Mouse (Mus musculus) retina, adult 2 months (tissue): ENCODE measurements around the gene Polr3g.
A peak's percentile ranks its signal among the peaks of the same experiment; 100 is the strongest.
"Not testable (repeated sequence)": the region's sequence is repeated elsewhere in the genome, so short reads cannot be mapped to it uniquely, and the experiment has no call there.

Source experiments
- DNase-seq: peaks from one replicate; pipeline ENCODE4 v3.0.0-alpha.2; 2012; ENCODE audit warnings: low read depth, low spot score

Polr3g gene

GRCm38 (mm10) chr13:81710775-81711545 is at the start of gene Polr3g, which contains the start of gene Mblac2:
TSS of gene Polr3g (minus strand) at chr13:81711013.
TSS of gene Mblac2 (plus strand) at chr13:81711341.
- DNase-seq, result peak; percentile 83

DNA sequence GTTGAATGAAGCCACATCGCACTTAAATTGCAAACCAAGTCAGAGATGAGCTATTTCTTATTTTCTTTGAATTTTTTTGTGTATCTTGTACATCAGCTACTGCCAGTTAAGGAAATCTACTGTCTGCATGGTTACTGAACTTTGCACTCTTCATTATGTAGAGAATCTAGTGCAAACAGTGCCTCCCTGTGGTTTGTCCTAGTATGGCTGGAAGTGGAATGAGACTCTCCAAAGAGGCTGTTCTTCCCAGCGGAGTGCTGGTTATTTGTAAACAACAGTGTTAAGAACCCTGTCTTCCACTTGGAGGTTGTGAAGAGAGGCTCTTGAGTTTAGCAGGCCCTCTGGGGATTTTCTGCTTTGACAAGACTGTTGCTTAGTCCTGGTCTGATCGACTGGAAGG is 49.6 kb upstream of the Polr3g start:
- DNase-seq, result peak; percentile 22

GRCm38 (mm10) chr13:81757058-81757660 is 46.3 kb upstream of the Polr3g start:
- DNase-seq, result no peak

DNA sequence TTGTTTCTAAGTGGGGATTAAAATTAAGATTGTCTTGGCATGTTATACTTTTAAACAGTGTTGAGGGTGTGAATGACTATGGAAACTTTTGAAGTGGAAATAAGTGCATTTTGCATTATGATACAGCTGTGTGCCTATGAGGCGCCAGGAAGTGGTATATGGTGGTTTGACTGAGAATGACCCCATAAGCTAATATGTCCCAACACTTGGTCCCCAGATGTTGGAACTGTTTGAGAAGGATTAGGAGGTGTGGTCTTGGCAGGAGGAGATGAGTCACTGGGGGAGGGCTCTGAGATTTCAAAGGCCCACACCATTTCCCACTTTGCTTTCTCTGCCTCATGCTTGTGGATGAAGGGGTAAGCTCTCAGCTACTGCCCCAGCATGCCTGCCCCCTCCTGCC is 44.5 kb upstream of the Polr3g start:
- no peak for DNase-seq

DNA sequence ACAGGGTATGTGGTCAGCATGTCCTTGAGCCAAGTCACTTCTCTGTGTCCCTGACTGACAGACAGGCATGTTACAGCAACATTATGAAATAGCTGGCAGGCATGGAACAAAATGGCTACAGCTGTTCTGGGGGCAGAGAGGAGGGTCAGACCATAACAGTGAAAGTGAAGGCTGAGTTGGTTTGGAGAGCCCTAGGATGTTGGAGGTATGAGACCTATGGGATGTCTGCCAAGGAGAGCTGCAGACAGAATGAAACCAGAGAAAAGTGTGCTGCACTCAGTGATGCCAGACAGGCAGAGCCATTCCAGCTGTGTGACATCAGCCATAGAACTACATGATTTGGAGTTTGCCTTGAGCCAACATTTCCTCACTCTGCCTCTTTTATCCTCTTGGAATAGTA is 44.1 kb upstream of the Polr3g start:
- DNase-seq, result no peak

- no peak for DNase-seq
These were observed 33.2 kb upstream of the Polr3g start for GRCm38 (mm10) chr13:81744092-81744396.

- no peak for DNase-seq
These were observed 32.7 kb upstream of the Polr3g start for GRCm38 (mm10) chr13:81743391-81744091.

GRCm38 (mm10) chr13:81740898-81741297 is 30.1 kb upstream of the Polr3g start:
- no peak for DNase-seq

DNA sequence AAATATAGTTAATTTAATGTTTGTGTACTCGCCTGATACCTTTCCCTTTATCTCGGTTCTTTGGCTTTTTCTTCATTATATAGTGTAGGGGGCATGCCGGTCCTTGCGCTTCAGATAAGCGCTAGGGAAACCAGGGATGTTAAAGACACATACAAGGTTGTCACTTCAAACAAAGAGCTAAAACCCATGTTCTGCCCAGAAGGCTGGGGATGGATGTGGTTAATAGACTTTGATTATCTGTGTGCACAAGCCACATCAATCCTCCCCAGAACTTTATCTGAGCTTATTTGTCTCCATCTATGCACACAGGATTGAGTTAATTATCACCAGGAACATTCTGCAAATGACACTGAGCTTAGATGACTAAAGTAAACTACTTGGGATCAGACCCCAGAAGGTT is 25.8 kb upstream of the Polr3g start:
- DNase-seq, result no peak

GRCm38 (mm10) chr13:81730362-81730761 is 19.5 kb upstream of the Polr3g start:
- DNase-seq, result no peak

DNA sequence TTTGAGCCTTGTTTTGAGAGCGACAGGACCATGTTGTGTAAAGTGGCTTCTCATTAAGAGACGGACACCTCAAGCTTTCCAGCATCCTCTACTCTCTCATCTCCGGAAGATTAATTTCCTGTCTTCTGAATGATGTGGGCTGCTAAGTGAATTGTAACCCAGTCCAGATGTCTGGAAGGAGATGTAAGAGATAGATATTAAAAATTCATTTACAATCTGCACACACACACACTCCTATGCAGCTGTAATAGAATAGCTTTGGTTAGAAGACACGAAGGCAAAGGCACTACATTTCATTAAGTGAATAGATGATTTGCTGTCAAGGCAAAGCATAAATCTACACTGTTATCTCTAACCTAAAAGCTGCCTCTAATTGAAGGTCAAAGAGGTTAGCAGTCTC is 18.3 kb upstream of the Polr3g start:
- no peak for DNase-seq

- not testable (repeated sequence) for DNase-seq
These were observed 17.3 kb upstream of the Polr3g start for GRCm38 (mm10) chr13:81728141-81728540.

DNA sequence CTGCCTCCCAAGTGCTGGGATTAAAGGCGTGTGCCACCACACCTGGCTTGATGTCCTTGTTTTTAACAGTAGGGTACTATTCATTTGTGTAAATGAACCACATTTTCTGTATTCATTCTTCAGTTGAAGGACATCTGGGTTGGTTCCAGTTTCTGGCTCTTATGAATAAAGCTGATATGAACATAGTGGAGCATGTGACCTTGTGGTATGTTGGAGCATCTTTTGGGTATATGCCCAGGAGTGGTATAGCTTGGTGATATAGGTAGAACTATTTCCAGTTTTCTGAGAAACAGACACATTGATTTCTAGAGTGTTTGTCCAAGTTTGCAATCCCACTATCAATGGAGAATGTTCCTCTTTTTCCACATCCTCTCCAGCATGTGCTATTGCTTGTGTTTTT is 3.1 kb upstream of the Polr3g start:
- DNase-seq, result no peak

GRCm38 (mm10) chr13:81711546-81712371 is 946 bp upstream of the Polr3g start:
- no peak for DNase-seq

DNA sequence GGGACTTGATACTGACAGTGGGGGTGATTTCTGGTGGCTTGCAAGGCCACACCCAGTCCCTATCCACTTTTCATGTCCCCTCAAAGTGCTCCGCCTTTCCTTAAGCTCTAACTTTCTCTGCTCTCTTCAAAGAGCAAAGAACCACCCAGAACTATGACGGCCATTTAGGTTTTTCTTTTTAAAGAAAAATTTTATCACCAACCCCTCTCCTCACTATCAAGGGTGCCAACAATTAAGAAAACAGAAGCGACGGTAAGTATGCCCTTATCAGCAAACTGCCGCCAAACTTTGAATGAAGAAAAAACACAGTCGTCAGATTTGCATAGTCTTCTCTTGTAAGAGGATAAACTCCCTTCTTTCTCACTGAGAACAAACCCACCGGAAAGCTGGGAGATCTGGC is 547 bp downstream of the Polr3g start:
- no peak for DNase-seq

DNA sequence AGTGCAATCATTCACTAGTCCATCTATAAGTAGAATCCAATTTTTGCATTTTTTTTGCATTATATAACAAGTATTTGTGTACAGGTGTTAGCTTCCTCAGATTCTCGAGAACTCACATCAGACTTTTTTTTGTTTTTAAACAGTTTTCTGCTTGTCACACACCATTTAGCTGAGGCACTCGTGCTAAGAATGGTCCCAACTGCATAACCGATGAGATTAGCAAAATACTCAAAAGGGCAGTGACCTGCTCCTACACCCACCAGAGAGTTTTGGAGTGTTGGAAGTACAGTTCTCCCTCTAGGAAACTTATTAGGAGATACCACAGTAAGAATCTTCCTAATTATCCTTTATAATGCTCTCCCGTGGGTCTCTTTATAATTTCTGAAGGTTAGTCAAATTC is 1.0 kb downstream of the Polr3g start:
- DNase-seq, result no peak

- no peak for DNase-seq
These were observed 4.5 kb downstream of the Polr3g start for GRCm38 (mm10) chr13:81706311-81706710.

GRCm38 (mm10) chr13:81703621-81704020 is 7.2 kb downstream of the Polr3g start:
- no peak for DNase-seq

DNA sequence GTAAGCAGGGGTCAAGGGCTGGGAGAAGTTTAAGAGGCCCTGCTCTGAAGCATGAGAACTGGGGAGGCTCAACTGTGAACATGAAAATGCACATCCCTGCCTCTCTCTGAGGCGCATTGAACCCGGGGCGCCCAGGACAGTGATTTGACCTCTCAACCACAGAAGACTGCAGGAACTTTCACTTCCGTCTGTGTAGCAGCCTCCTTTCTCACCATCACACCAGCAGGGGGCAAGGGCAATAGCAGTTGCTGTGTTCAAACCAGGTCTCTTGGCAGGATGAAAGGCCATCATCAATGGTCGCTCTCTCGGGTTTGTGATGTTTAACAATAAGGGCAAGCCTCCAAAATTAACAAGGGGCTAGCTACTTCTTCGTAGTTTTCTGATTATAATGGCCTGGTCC is 7.7 kb downstream of the Polr3g start:
- DNase-seq, result no peak

- DNase-seq, result no peak
These were observed 16.4 kb downstream of the Polr3g start for GRCm38 (mm10) chr13:81694446-81694845.

GRCm38 (mm10) chr13:81691606-81692005 is 19.2 kb downstream of the Polr3g start:
- no peak for DNase-seq

- DNase-seq, result no peak
These were observed 20.3 kb downstream of the Polr3g start for GRCm38 (mm10) chr13:81690477-81690876.
